Mouse (Mus musculus) heart, embryonic 11.5 days (tissue): ENCODE results near the gene Fus. TPM values are rescaled to one million over a fixed set of nuclear protein-coding genes. Genes with fewer than 3 reads are reported as not detected.
A peak's percentile ranks its signal among the peaks of the same experiment; 100 is the strongest.

Experiments
- ATAC-seq: fragments of 200-750 bp; cut with Nextera tagmentation; replicated peaks from 2 replicates; pipeline ENCODE4 v1.8.0; 2017; ENCODE audit warnings: moderate library complexity; ENCODE audit not compliant: insufficient number of reproducible peaks, low FRiP score, low TSS enrichment
- H3K27ac ChIP-seq: fragments of 300-500 bp; sonication (generic); 2 replicates; pipeline ENCODE4 v1.5.1; 2014; ENCODE audit warnings: mild to moderate bottlenecking, low read depth, low read length
- H3K27me3 ChIP-seq: fragments of 300-500 bp; sonication (generic); 2 replicates; pipeline ENCODE4 v1.6.1; 2014; ENCODE audit warnings: mild to moderate bottlenecking, low read length, mixed read lengths; ENCODE audit not compliant: control insufficient read depth, insufficient read depth
- H3K36me3 ChIP-seq: fragments of 300-500 bp; sonication (generic); 2 replicates; pipeline ENCODE4 v1.6.1; 2014; ENCODE audit warnings: mild to moderate bottlenecking, low read length, moderate library complexity, mixed read lengths; ENCODE audit not compliant: control insufficient read depth, insufficient read depth
- H3K4me1 ChIP-seq: fragments of 300-500 bp; sonication (generic); 2 replicates; pipeline ENCODE4 v1.6.1; 2014; ENCODE audit warnings: low read length; ENCODE audit not compliant: control insufficient read depth, insufficient read depth
- H3K4me2 ChIP-seq: fragments of 300-500 bp; sonication (generic); 2 replicates; pipeline ENCODE4 v1.6.1; 2014; ENCODE audit warnings: mild to moderate bottlenecking, moderate library complexity
- H3K4me3 ChIP-seq: fragments of 300-500 bp; sonication (generic); 2 replicates; pipeline ENCODE4 v1.5.1; 2014; ENCODE audit warnings: low read depth, low read length
- H3K9ac ChIP-seq: fragments of 300-500 bp; sonication (generic); 2 replicates; pipeline ENCODE4 v1.6.1; 2014; ENCODE audit warnings: mild to moderate bottlenecking, low read depth, low read length, moderate library complexity
- H3K9me3 ChIP-seq: fragments of 300-500 bp; sonication (generic); replicated peaks from 2 replicates; pipeline ENCODE4 v1.6.1; 2016; ENCODE audit warnings: low read length; ENCODE audit not compliant: control insufficient read depth
- WGBS: fragments of 180-500 bp; shearing (Covaris S2); extraction: QIAGEN DNeasy Blood & Tissue Kit; methylation state at CpG from one replicate; pipeline ENCODE4 v1.1.7; 2014; ENCODE audit not compliant: insufficient replicate concordance; 5-methylcytosine and 5-hydroxymethylcytosine counted together
- polyA plus RNA-seq: library from polyadenylated mRNA; unstranded; fragments of >200 nt; fragmentation: Nextera tagmentation; extraction: Ambion mirVana; gene quantifications from 2 replicates; pipeline ENCODE4 v1.2.1, GENCODE M21; 2014

The Fus gene
- polyA plus RNA-seq, 1 experiment from 2014 or later = 40.3 TPM

GRCm38 (mm10) chr7:127926846-127927245, 40.4 kb upstream of the Fus start:
- Histone ChIP-seq H3K27ac (no peak overlapping the region), H3K4me1 (0 out of 2 replicates have a peak, but pooled peaks cover 3% of the 10 kb centered on the region), H3K9me3 (no peaks in the 10 kb centered on the region), H3K4me2 (no peak overlapping the region), H3K27me3 (peaks cover 17% of the 10 kb centered on the region), H3K36me3 (no peaks in the 10 kb centered on the region), H3K4me3 (no peak overlapping the region), H3K9ac (no peak overlapping the region)
- WGBS = 81% methylated on average over 11 of the region's 11 CpGs
- no peak for ATAC-seq

DNA sequence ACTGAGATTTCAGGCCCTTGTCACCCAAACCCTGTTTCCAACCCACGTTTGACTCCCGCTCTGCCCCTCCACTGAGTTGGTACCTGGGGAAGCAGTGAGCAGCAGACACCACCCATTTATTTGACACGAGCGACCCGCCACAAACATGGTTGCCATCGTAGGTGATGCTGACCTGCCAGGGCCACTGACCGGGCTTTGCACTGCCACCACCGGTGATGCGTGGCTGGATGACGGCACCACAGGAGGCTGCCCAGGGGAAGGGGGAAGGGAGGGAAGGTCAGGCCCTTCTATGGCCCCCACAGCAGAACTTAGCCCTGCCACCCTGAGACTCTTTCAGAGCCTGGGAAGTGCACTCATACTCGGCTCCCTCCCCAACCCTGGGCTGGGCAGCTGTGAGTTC, 39.5 kb upstream of the Fus start:
- H3K4me2 ChIP-seq = no peak overlapping the region
- peaks cover 17% of the 10 kb centered on the region for H3K27me3 ChIP-seq
- H3K9ac ChIP-seq = no peak overlapping the region
- H3K9me3 ChIP-seq = no peaks in the 10 kb centered on the region
- H3K4me1 ChIP-seq = 0 out of 2 replicates have a peak, but pooled peaks cover 3% of the 10 kb centered on the region
- ATAC-seq = no peak
- WGBS = 84% methylated on average over 11 of the region's 11 CpGs
- no peak overlapping the region for H3K27ac ChIP-seq
- H3K4me3 ChIP-seq = no peak overlapping the region
- no peaks in the 10 kb centered on the region for H3K36me3 ChIP-seq

DNA sequence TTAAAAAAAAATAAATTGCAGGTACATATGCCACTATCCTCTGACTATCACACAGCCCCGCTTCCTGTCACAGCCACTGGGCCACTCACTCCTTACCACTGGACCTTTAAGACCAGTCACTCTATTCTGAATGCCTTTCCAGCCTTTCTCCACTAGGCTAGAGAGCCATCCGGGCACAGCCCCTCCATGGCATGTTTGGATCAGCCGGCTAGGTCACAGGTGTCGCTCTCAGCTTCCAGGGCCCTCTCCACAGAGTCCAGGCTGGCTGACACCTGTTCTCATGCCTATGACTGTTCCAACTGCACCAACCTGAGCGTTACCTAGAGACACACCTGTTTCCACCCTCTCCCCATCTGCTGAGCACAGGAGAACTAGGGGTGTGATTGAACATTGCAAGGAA, 38.7 kb upstream of the Fus start:
- Histone ChIP-seq H3K27ac (no peak overlapping the region), H3K36me3 (no peaks in the 10 kb centered on the region), H3K4me1 (0 out of 2 replicates have a peak, but pooled peaks cover 3% of the 10 kb centered on the region), H3K4me2 (peak overlapping the region; percentile 56), H3K9ac (no peak overlapping the region), H3K9me3 (no peaks in the 10 kb centered on the region), H3K27me3 (peaks cover 17% of the 10 kb centered on the region), H3K4me3 (peak overlapping the region; percentile 24; the same call in 1 of the 2 replicates)
- no peak for ATAC-seq
- WGBS = 35% methylated on average over 5 of the region's 5 CpGs

DNA sequence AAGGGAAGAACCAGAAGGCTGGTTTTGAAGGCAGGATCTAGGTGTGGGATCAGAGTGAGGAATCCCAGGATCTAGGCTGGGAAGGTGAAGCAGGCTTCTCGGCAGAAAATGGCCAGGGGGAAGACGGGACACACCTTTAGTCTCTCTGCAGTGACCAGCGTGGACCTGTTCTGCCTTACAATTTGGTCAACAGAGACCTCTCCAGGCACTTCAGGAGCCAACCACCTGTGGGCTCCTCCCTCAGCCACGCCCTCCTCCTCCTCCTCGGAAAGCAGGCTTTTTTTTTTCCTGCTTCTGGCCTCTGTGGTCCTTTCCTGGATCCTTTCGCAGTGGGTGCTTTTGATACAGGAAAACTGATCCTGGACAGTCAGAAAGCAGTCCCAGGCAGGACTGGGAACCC, 37.3 kb upstream of the Fus start, which contains the start of gene Prss8:
Gene Prss8 (minus strand): TSS at position 182 of the 400 bp plus-strand sequence.
- peak within 1 kb of the TSS; percentile 56 for H3K4me2 ChIP-seq
- 11% methylated on average over 6 of the region's 6 CpGs for WGBS
- H3K9ac ChIP-seq = peak within 1 kb of the TSS; percentile 40
- H3K4me3 ChIP-seq = peak within 1 kb of the TSS; percentile 24
- H3K36me3 ChIP-seq = no peaks in the 10 kb centered on the region
- H3K4me1 ChIP-seq = 0 out of 2 replicates have a peak, but pooled peaks cover 3% of the 10 kb centered on the region
- no peaks in the 10 kb centered on the region for H3K9me3 ChIP-seq
- ATAC-seq = no peak
- H3K27ac ChIP-seq = no peak within 1 kb of the TSS
- peaks cover 17% of the 10 kb centered on the region for H3K27me3 ChIP-seq

GRCm38 (mm10) chr7:127930636-127931035, 36.6 kb upstream of the Fus start:
- ATAC-seq = no peak
- H3K4me1 ChIP-seq = 0 out of 2 replicates have a peak, but pooled peaks cover 3% of the 10 kb centered on the region
- no peak overlapping the region for H3K9ac ChIP-seq
- WGBS = 80% methylated on average over 5 of the region's 5 CpGs
- H3K27me3 ChIP-seq = peaks cover 17% of the 10 kb centered on the region
- H3K4me3 ChIP-seq = no peak overlapping the region
- no peaks in the 10 kb centered on the region for H3K9me3 ChIP-seq
- no peak overlapping the region for H3K27ac ChIP-seq
- no peak overlapping the region for H3K4me2 ChIP-seq
- H3K36me3 ChIP-seq = no peaks in the 10 kb centered on the region

GRCm38 (mm10) chr7:127931351-127932135, 35.7 kb upstream of the Fus start:
- no peak overlapping the region; the same call in 1 of the 2 replicates for H3K9ac ChIP-seq
- no peak overlapping the region for H3K4me3 ChIP-seq
- H3K4me1 ChIP-seq = peaks cover 7% of the 10 kb centered on the region; the same call in 1 of the 2 replicates
- no peak overlapping the region for H3K27ac ChIP-seq
- no peaks in the 10 kb centered on the region for H3K36me3 ChIP-seq
- peaks cover 17% of the 10 kb centered on the region for H3K27me3 ChIP-seq
- ATAC-seq = no peak
- no peaks in the 10 kb centered on the region for H3K9me3 ChIP-seq
- H3K4me2 ChIP-seq = no peak overlapping the region
- WGBS = 40% methylated on average over 13 of the region's 13 CpGs

DNA sequence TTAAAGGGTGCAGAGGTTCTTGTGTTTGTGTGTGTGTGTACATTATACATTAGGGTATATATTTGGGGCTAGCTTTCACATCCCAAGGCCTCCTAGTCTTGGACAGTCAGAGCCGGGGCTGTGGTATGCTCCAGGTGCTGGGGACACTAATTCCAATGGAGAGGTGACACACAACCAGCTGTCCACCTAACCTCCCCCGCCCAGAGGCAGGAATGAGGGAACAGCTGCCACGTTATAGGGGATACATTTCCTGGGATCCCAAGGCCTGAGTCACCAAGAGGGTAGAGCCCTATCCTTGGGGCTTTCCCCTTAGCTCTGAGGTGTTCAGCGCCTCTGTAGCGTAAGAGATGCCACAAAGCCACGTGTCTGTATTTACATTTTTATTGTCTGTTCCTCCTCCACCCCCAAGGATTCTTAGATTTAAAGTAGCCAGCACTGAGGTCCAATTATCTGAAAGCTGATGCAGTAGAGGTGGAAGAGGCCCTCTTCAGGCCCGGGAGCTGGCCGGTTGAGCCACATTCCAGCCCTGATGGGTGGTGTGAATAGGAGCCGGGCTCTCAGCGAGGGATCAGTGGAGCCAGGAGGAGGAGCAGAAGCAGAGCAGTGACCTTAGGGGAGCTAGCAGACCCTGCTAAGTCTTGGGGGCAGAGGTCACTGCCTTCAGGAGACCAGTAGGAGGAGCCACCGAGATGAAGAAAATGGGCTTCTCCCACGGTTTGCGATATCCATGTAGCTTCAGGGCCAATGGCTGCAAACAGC, 34.8 kb upstream of the Fus start:
- no peak overlapping the region for H3K27ac ChIP-seq
- no peak for ATAC-seq

GRCm38 (mm10) chr7:127934075-127934474, 33.2 kb upstream of the Fus start:
- Histone ChIP-seq H3K27me3 (peaks cover 8% of the 10 kb centered on the region; the same call in 1 of the 2 replicates), H3K36me3 (no peaks in the 10 kb centered on the region), H3K9ac (no peak overlapping the region), H3K9me3 (no peaks in the 10 kb centered on the region), H3K4me2 (no peak overlapping the region), H3K4me3 (no peak overlapping the region), H3K4me1 (peaks cover 7% of the 10 kb centered on the region; the same call in 1 of the 2 replicates), H3K27ac (no peak overlapping the region)
- no peak for ATAC-seq
- WGBS = 78% methylated on average over 5 of the region's 5 CpGs

More for the DNA sequence above, 34.8 kb upstream of the Fus start:
- H3K4me3 ChIP-seq = no peak overlapping the region
- H3K4me2 ChIP-seq = no peak overlapping the region
- peaks cover 7% of the 10 kb centered on the region; the same call in 1 of the 2 replicates for H3K4me1 ChIP-seq
- H3K36me3 ChIP-seq = no peaks in the 10 kb centered on the region
- no peak overlapping the region for H3K9ac ChIP-seq
- WGBS = 23% methylated on average over 13 of the region's 13 CpGs
- no peaks in the 10 kb centered on the region for H3K9me3 ChIP-seq
- peaks cover 17% of the 10 kb centered on the region for H3K27me3 ChIP-seq
